Mouse (Mus musculus) ES-E14 (cell line): Measurements from ENCODE around the gene Svs2. TPM values are rescaled to one million over a fixed set of nuclear protein-coding genes. Genes with fewer than 3 reads are reported as not detected.

ENCODE experiments used
- DNase-seq: peaks from one replicate; pipeline ENCODE4 v3.0.0-alpha.2; 2013; ENCODE audit warnings: low read depth, low spot score
- H3K27ac ChIP-seq: 2 replicates; pipeline ENCODE4 v1.5.1; 2012; ENCODE audit warnings: low read depth, mild to moderate bottlenecking, low read length, moderate library complexity, mixed read lengths; ENCODE audit not compliant: poor library complexity, insufficient read depth, severe bottlenecking
- H3K36me3 ChIP-seq: 2 replicates; pipeline ENCODE4 v1.6.1; 2012; ENCODE audit warnings: mild to moderate bottlenecking, low read length, moderate library complexity, mixed read lengths; ENCODE audit not compliant: control insufficient read depth, poor library complexity, insufficient read depth, severe bottlenecking
- H3K4me1 ChIP-seq, 2 experiments: fragments of 150-350 bp in 1 of 2; sonication (generic) in 1 of 2; 2 replicates each; pipeline ENCODE4 v1.6.1; 2012; ENCODE audit warnings: low read length in 2 of 2, mild to moderate bottlenecking in 1 of 2, mixed read lengths in 1 of 2; ENCODE audit not compliant: control insufficient read depth in 2 of 2, insufficient read depth in 2 of 2, poor library complexity in 1 of 2
- H3K4me3 ChIP-seq, 2 experiments: fragments of 150-350 bp in 1 of 2; sonication (generic) in 1 of 2; 2 replicates each; pipeline ENCODE4 v1.5.1; 2012; ENCODE audit warnings: low read length in 2 of 2, low read depth in 1 of 2, mild to moderate bottlenecking in 1 of 2, mixed read lengths in 1 of 2; ENCODE audit not compliant: insufficient read depth in 1 of 2, poor library complexity in 1 of 2, severe bottlenecking in 1 of 2
- H3K9ac ChIP-seq: 2 replicates; pipeline ENCODE4 v1.6.1; 2012; ENCODE audit warnings: low read depth, mild to moderate bottlenecking, low read length, mixed read lengths; ENCODE audit not compliant: poor library complexity, insufficient read depth, severe bottlenecking
- H3K9me3 ChIP-seq: fragments of 150-350 bp; sonication (generic); 2 replicates; pipeline ENCODE4 v1.6.1; 2012; ENCODE audit warnings: low read depth, mild to moderate bottlenecking, low read length; ENCODE audit not compliant: control insufficient read depth, insufficient read depth
- CHD2 ChIP-seq: IDR thresholded peaks from 2 replicates; pipeline ENCODE4 v1.6.1; 2014; ENCODE audit warnings: mild to moderate bottlenecking, low read depth, low read length, inconsistent platforms
- HCFC1 ChIP-seq: IDR thresholded peaks from 2 replicates; pipeline ENCODE4 v1.6.1; 2012; ENCODE audit warnings: low read length, inconsistent platforms, borderline replicate concordance; ENCODE audit not compliant: insufficient read depth
- MAFK ChIP-seq: IDR thresholded peaks from 2 replicates; pipeline ENCODE4 v1.6.1; 2014; ENCODE audit warnings: mild to moderate bottlenecking, low read depth, low read length, inconsistent platforms; ENCODE audit not compliant: insufficient read depth
- ZC3H11A ChIP-seq: IDR thresholded peaks from 2 replicates; pipeline ENCODE4 v1.6.1; 2012; ENCODE audit warnings: low read depth, mild to moderate bottlenecking, inconsistent platforms, low read length, borderline replicate concordance
- ZNF384 ChIP-seq: IDR thresholded peaks from 2 replicates; pipeline ENCODE4 v1.6.1; 2012; ENCODE audit warnings: low read depth, low read length, inconsistent platforms
- in situ Hi-C, 2 experiments: fragments of 600-800 bp; cut with MboI; formaldehyde crosslinking; loops; one replicate each; pipeline ENCODE4 v1.15.1; 2025; ENCODE audit warnings: low sequenced_read_pairs in 2 of 2, inconsistent platforms in 1 of 2; ENCODE audit not compliant: unreplicated experiment in 2 of 2
- total RNA-seq: library from RNA; depleted of rRNA; stranded (reverse); fragments of 300-350 nt; gene quantifications from 2 replicates; pipeline ENCODE4 v1.2.3, GENCODE M21; 2012; rRNA removed

The Svs2 gene
- total RNA-seq, 1 experiment, result not detected

- Histone ChIP-seq H3K36me3 (no peaks in the 10 kb centered on the region), H3K4me3 (no peak within 1 kb of the TSS), H3K9me3 (no peaks in the 10 kb centered on the region), H3K27ac (no peak within 1 kb of the TSS), H3K9ac (no peak within 1 kb of the TSS), H3K4me1 (no peaks in the 10 kb centered on the region)
- TF ChIP-seq CHD2 (no peak), ZC3H11A (no peak)
- no peak for DNase-seq
- in situ Hi-C loops, result no loop called here
Measured at GRCm38 (mm10) chr2:164190576-164190975, 47.7 kb downstream of the Svs2 start, which contains the start of gene Wfdc12. Gene Wfdc12, minus strand, starts transcription at chr2:164190608.

- DNase-seq, result no peak
- Histone ChIP-seq H3K9me3 (no peaks in the 10 kb centered on the region), H3K9ac (no peak overlapping the region), H3K4me1 (peaks cover 0 to 5% of the 10 kb centered on the region in 2 experiments; a peak in 1 of 4 replicates), H3K36me3 (no peaks in the 10 kb centered on the region), H3K4me3 (no peak overlapping the region), H3K27ac (no peak overlapping the region)
- in situ Hi-C loops, result no loop called here
- no peak for TF ChIP-seq ZNF384
- TF ChIP-seq MAFK, result no peak
- TF ChIP-seq CHD2, result no peak
- TF ChIP-seq HCFC1, result no peak
- no peak for TF ChIP-seq ZC3H11A
Measured at GRCm38 (mm10) chr2:164188722-164189121, 49.5 kb downstream of the Svs2 start.

Other genes with a start within 250 kb of the Svs2 start
- 44.3 and 65.9 TPM in 2 replicates for gene Ywhab, start 243.5 kb downstream of the Svs2 start, total RNA-seq
- 0.16 TPM in 1 of 2 replicates, not detected in the other for gene Pabpc1l, start 213.0 kb downstream of the Svs2 start, total RNA-seq
- 51.1 and 58.5 TPM in 2 replicates for gene Stk4, start 168.1 kb downstream of the Svs2 start, total RNA-seq
- 40.8 and 41.5 TPM in 2 replicates for gene Tomm34, start 167.3 kb downstream of the Svs2 start, total RNA-seq
- 0.80 and 0.90 TPM in 2 replicates for gene Kcns1, start 67.4 kb downstream of the Svs2 start, total RNA-seq
- gene Wfdc5, start 55.7 kb downstream of the Svs2 start, total RNA-seq, result not detected in 2 replicates
- not detected in 2 replicates for gene Wfdc12, start 47.9 kb downstream of the Svs2 start, total RNA-seq
- 4.4 and 11.9 TPM in 2 replicates for gene Wfdc15a, start 38.3 kb downstream of the Svs2 start, total RNA-seq
- not detected in 2 replicates for gene Wfdc15b, start 16.8 kb downstream of the Svs2 start, total RNA-seq
- not detected in 2 replicates for gene Svs3b, start 18.2 kb upstream of the Svs2 start, total RNA-seq
- not detected in 2 replicates for gene Svs4, start 40.0 kb upstream of the Svs2 start, total RNA-seq
- gene Svs3a, start 50.8 kb upstream of the Svs2 start, total RNA-seq, result not detected in 2 replicates
- gene Svs6, start 78.3 kb upstream of the Svs2 start, total RNA-seq, result not detected in 2 replicates
- gene Svs5, start 94.3 kb upstream of the Svs2 start, total RNA-seq, result not detected in 2 replicates
- gene Slpi, start 150.6 kb upstream of the Svs2 start, total RNA-seq, result not detected in 2 replicates
- 0.04 TPM in 1 of 2 replicates, not detected in the other for gene Rbpjl, start 164.7 kb upstream of the Svs2 start, total RNA-seq
- gene Matn4, start 166.7 kb upstream of the Svs2 start, total RNA-seq, result 1.7 and 2.3 TPM in 2 replicates
- gene Sdc4, start 205.4 kb upstream of the Svs2 start, total RNA-seq, result 102 and 172 TPM in 2 replicates
- 47.6 and 51.1 TPM in 2 replicates for gene Sys1, start 218.5 kb upstream of the Svs2 start, total RNA-seq
- 2.1 TPM in 1 of 2 replicates, not detected in the other for gene Gm20458, start 222.5 kb upstream of the Svs2 start, total RNA-seq
- gene Trp53tg5, start 235.3 kb upstream of the Svs2 start, total RNA-seq, result 0.22 and 0.26 TPM in 2 replicates
- gene Dbndd2, start 247.6 kb upstream of the Svs2 start, total RNA-seq, result 2.9 and 4.2 TPM in 2 replicates